Mouse (Mus musculus): ENCODE results near the gene 1700020D05Rik.
A peak's percentile ranks its signal among the peaks of the same experiment; 100 is the strongest.

Gene 1700020D05Rik

DNA sequence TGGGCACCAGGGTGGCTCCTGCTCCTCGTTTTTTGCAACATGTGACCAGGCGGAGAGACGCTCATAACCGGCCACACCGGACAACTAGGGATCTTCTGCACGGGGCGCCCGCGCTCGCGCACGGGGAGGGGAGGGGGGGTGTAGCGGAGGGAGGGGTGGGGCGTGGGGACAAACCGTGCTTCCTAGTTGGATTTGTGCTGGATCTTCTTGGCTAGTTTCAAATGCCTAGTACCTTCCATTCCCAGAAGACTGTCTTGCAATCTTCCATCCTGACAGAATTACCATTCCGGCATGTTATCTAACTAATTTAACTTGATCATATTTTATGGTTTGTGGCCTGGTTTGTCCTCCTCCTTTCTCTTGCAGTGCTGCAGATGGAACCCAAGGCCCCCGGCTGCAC is at the start of gene 1700020D05Rik:
Gene 1700020D05Rik (minus strand): TSS at position 101 of the 400 bp plus-strand sequence.
- DNase-seq: no peak

- no peak for DNase-seq
Observed at GRCm38 (mm10) chr19:5547471-5548056, 44.0 kb upstream of the 1700020D05Rik start.

DNA sequence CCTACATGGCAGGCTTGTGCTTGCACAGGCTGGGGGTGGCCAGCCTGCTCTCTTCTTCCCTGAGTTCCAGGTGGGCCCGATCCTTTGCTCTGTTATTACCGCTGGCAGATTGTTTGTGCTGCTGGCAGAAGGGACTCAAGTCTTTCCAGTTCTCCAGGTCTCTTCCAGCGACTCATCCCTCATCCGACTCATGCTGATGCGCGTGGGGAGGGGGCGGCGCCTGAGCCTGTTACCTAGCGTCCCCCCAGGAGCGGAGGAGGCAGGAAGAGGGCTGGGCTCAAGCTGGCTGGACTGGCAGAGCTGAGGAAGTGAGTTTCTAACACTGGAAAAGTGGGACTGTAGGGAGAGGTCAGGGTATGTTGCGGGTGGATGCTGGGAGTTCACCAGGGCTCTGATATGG is 40.4 kb upstream of the 1700020D05Rik start:
- DNase-seq: no peak

DNA sequence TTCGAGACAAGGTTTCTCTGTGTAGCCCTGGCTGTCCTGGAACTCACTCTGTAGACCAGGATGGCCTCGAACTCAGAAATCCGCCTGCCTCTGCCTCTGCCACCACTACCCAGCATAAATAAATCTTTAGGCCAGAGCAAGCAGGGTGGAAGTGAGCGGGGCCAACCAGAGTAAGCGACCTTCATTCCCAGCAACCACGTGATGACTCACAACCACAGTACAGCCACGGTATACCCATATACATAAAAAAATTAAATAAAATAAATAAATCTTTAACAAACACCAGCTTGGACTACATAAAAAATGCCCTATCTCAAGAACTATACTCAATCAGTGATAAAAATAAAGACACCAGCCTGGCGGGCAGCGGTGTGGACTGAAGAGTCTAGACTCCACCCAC is 39.8 kb upstream of the 1700020D05Rik start:
- no peak for DNase-seq

DNA sequence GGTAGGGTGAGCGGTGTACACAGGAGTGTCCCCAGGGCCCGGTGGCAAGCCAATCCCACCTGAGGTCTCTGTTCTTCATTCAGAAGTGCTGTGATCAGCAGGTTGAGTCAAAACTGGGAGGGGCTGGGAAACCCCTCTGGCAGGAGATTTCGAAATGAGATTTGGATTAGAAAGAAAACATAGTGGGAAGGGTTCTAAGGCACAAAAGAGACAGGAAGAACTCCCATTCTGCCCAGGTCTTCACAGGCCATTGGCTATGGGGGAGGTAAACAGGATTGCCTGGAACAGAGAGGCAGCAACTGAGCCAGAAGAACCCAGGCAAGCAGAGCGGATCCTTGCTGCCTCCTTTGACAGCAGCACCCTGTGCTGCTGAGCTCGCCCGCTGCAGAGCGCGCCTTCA is 35.2 kb upstream of the 1700020D05Rik start:
- no peak for DNase-seq

DNA sequence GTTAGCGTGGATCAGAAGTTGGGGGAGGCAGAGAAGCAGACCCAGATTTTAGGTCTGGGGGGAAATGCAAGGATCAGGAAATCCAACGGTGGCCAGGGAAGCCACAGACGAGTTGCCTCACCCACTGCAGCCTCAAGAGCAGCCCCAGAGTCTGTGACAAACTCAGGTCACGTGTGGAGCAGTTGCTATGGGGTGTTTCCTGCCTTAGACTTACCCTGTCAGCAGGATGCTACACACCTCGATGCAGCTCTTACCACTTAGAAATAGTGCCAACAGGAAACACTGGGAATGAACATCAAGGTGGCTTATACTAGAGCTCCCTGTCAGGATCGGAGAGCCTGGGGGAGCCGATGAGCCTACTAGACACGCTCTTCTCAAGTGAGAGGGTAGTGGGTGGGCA is 28.9 kb upstream of the 1700020D05Rik start:
- no peak for DNase-seq

DNA sequence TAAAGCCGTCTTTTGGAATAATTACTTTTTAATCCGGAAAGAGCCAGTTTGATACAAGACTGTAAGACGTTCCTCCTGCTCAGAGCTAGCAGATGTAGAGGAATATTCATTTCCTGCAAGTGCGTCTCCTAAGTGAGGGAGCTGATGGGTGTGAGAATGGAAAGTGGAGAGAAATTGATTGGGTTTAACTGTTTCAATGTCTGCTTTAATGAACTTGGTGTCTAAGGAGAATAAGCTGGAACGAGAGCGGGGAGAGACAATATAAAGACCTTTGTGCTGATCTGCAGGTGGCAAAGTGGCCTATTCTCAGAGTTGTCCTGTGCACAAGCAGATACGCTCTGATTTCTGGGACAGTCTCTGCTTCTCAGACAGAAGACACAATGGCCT is 26.5 kb upstream of the 1700020D05Rik start:
- DNase-seq: no peak

- peak; percentile 95 for DNase-seq
Observed at GRCm38 (mm10) chr19:5529325-5530137, 25.9 kb upstream of the 1700020D05Rik start.

DNA sequence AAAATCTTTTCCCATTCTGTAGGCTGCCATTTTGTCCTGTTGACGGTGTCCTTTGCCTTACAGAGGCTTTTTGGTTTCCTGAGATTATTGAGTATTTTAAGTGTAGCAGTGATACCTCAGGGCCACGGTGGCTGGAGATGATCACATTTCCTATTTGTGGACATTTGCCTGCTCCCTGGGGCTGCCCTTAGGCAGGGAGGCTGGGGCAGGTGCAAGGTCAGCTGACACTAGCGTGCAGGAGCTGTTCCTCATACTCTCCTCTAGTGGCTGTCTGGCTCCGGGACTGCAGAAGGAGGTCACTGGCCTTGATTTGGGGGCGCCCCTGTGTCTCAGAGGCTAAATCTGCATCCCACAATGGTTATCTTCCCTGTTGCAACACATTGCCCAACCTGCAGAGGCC is 21.6 kb upstream of the 1700020D05Rik start:
- DNase-seq: no peak

GRCm38 (mm10) chr19:5518721-5519120 is 15.1 kb upstream of the 1700020D05Rik start:
- DNase-seq: no peak

GRCm38 (mm10) chr19:5516906-5517505 is 13.4 kb upstream of the 1700020D05Rik start:
- DNase-seq: no peak

- no peak for DNase-seq
Observed at GRCm38 (mm10) chr19:5515840-5516777, 12.5 kb upstream of the 1700020D05Rik start.

DNA sequence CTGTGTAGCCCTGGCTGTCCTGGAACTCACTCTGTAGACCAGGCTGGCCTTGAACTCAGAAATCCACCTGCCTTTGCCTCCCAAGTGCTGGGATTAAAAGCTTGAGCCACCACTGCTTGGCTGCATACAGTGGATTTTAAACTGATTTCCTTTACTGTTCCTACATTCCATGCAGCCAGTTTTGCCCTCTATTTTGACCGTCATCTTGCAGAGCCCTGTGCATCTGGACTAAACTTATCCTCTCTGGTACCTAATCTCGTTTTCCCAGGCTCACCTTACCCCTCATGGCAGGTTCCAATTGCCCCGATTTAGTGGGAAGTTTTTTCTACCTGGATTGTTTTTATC is 9.4 kb upstream of the 1700020D05Rik start:
- no peak for DNase-seq

- peak; percentile 44 for DNase-seq
Observed at GRCm38 (mm10) chr19:5512091-5513004, 8.8 kb upstream of the 1700020D05Rik start.

- DNase-seq: peak; percentile 32
Observed at GRCm38 (mm10) chr19:5511074-5511632, 7.6 kb upstream of the 1700020D05Rik start.

DNA sequence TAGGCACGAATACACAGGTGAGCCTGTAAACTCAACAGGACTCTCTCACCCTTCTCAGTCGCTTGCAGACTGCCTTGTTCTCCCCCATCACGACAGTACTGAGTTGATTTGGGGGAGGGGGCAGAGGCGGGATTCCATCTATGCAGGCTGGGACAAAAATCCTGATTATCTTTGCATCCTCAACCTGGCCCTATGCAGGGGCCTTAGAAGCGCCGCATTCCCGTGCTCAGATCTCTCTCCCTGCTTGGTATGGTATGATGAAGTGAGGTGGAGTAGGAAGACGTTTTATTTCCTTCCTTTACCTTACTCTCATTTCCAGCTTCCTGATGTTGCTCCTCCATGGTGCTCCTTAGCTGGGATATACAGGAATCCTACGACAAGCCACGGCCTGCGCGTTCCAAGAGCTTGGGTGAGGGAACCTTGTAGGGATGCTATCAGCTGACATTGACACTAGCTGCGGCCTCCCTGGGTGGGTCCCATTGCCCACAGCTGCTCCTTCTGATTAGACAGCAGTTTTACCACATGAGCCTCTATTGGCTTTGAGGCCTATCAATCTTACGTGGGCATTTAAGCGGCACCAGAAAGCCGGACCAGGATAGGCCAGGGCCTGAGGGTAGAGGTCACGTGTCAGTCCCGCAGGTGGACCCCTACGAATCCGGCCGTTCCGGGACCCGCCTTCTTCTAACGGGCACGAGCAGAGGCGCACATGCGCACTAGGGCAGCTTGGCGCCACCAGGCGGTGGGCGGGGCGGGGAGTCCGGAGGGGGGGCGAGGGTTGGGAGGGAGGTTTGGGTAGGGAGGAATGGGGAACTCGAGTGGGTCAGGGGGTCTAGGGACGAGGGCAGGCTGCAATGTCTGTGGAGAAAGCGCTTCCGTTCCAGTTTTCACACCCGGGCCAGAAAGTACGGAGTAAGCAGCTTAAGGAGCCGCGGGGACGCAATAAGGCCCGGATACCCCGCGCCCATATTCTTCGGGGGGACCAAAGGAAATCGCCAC is 6.7 kb upstream of the 1700020D05Rik start, which contains the start of gene Snx32:
Gene Snx32 (minus strand): TSS at position 508 of the 996 bp plus-strand sequence.
- DNase-seq: peak; percentile 98

GRCm38 (mm10) chr19:5500330-5500875 is 3.2 kb downstream of the 1700020D05Rik start:
- DNase-seq: no peak

- DNase-seq: no peak
Observed at GRCm38 (mm10) chr19:5496052-5496370, 7.6 kb downstream of the 1700020D05Rik start.

- no peak for DNase-seq
Observed at GRCm38 (mm10) chr19:5495353-5496051, 8.1 kb downstream of the 1700020D05Rik start.
